Mouse (Mus musculus) heart, embryonic 13.5 days (tissue): ENCODE data around the gene Nrbp1. TPM values are rescaled to one million over a fixed set of nuclear protein-coding genes. Genes with fewer than 3 reads are reported as not detected.

Experiments used
- ATAC-seq: fragments of 200-750 bp; cut with Nextera tagmentation; 2 replicates; pipeline ENCODE4 v1.8.0; 2017; ENCODE audit warnings: moderate TSS enrichment; ENCODE audit not compliant: insufficient number of reproducible peaks, low FRiP score, low TSS enrichment; ENCODE audit errors: extremely low read depth
- H3K27ac ChIP-seq: fragments of 300-500 bp; sonication (generic); replicated peaks from 2 replicates; pipeline ENCODE4 v1.5.1; 2015; ENCODE audit warnings: moderate library complexity, mild to moderate bottlenecking, inconsistent platforms
- H3K27me3 ChIP-seq: fragments of 300-500 bp; sonication (generic); replicated peaks from 2 replicates; pipeline ENCODE4 v1.6.1; 2015; ENCODE audit warnings: mild to moderate bottlenecking, inconsistent platforms
- H3K36me3 ChIP-seq: fragments of 300-500 bp; sonication (generic); 2 replicates; pipeline ENCODE4 v1.6.1; 2015; ENCODE audit warnings: mild to moderate bottlenecking, inconsistent platforms
- H3K4me1 ChIP-seq: fragments of 300-500 bp; sonication (generic); 2 replicates; pipeline ENCODE4 v1.6.1; 2015; ENCODE audit warnings: inconsistent platforms
- H3K4me2 ChIP-seq: fragments of 300-500 bp; sonication (generic); 2 replicates; pipeline ENCODE4 v1.6.1; 2015; ENCODE audit warnings: inconsistent platforms, mild to moderate bottlenecking, moderate library complexity
- H3K4me3 ChIP-seq: fragments of 300-500 bp; sonication (generic); 2 replicates; pipeline ENCODE4 v1.5.1; 2015; ENCODE audit warnings: moderate library complexity, mild to moderate bottlenecking, inconsistent platforms
- H3K9ac ChIP-seq: fragments of 300-500 bp; sonication (generic); 2 replicates; pipeline ENCODE4 v1.6.1; 2015; ENCODE audit warnings: inconsistent platforms, mild to moderate bottlenecking, moderate library complexity
- H3K9me3 ChIP-seq: fragments of 300-500 bp; sonication (generic); 2 replicates; pipeline ENCODE4 v1.6.1; 2016; ENCODE audit warnings: inconsistent platforms
- WGBS: fragments of 180-500 bp; shearing (Covaris S2); methylation state at CpG from one replicate; pipeline ENCODE4 v1.1.7; 2015; ENCODE audit warnings: mixed read lengths; 5-methylcytosine and 5-hydroxymethylcytosine counted together
- polyA plus RNA-seq: library from polyadenylated mRNA; unstranded; fragments of >200 nt; fragmentation: Nextera tagmentation; extraction: Ambion mirVana; gene quantifications from 2 replicates; pipeline ENCODE4 v1.2.1, GENCODE M21; 2015

The Nrbp1 gene
- polyA plus RNA-seq, 1 experiment from 2014 or later, result 124 TPM

- H3K9me3 ChIP-seq, result no peaks in the 10 kb centered on the region
- no peak overlapping the region for H3K27ac ChIP-seq
- no peak for ATAC-seq
- 80% methylated on average over 6 of the region's 6 CpGs for WGBS
- no peak overlapping the region for H3K4me3 ChIP-seq
- peaks cover 82% of the 10 kb centered on the region for H3K36me3 ChIP-seq
- H3K4me1 ChIP-seq, result no peaks in the 10 kb centered on the region
- no peak overlapping the region for H3K4me2 ChIP-seq
- H3K9ac ChIP-seq, result no peak overlapping the region
- no peaks in the 10 kb centered on the region for H3K27me3 ChIP-seq
These were observed 32.4 kb downstream of the Nrbp1 start for GRCm38 (mm10) chr5:31273018-31273417.

- WGBS, result 81% methylated on average over 20 of the region's 20 CpGs
- no peak overlapping the region for H3K4me2 ChIP-seq
- H3K9me3 ChIP-seq, result no peaks in the 10 kb centered on the region
- H3K4me1 ChIP-seq, result no peaks in the 10 kb centered on the region
- peaks cover 96% of the 10 kb centered on the region for H3K36me3 ChIP-seq
- ATAC-seq, result no peak
- H3K9ac ChIP-seq, result no peak overlapping the region
- H3K27ac ChIP-seq, result no peak overlapping the region
- H3K27me3 ChIP-seq, result no peaks in the 10 kb centered on the region
- no peak overlapping the region for H3K4me3 ChIP-seq
These were observed 38.8 kb downstream of the Nrbp1 start for GRCm38 (mm10) chr5:31279245-31279988.

GRCm38 (mm10) chr5:31288225-31288624 is 47.6 kb downstream of the Nrbp1 start:
- Histone ChIP-seq H3K4me2 (no peak overlapping the region), H3K4me3 (no peak overlapping the region), H3K36me3 (peaks cover 50% of the 10 kb centered on the region), H3K27ac (no peak overlapping the region), H3K9ac (no peak overlapping the region), H3K4me1 (peaks cover 20% of the 10 kb centered on the region), H3K9me3 (no peaks in the 10 kb centered on the region), H3K27me3 (no peaks in the 10 kb centered on the region)
- no peak for ATAC-seq
- 61% methylated on average over 4 of the region's 4 CpGs for WGBS

GRCm38 (mm10) chr5:31288655-31289054 is 48.0 kb downstream of the Nrbp1 start:
- Histone ChIP-seq H3K4me3 (no peak overlapping the region), H3K4me2 (no peak overlapping the region), H3K27ac (no peak overlapping the region), H3K4me1 (peaks cover 20% of the 10 kb centered on the region), H3K27me3 (no peaks in the 10 kb centered on the region), H3K36me3 (peaks cover 49% of the 10 kb centered on the region), H3K9me3 (no peaks in the 10 kb centered on the region), H3K9ac (no peak overlapping the region)
- 66% methylated on average over 3 of the region's 3 CpGs for WGBS
- ATAC-seq, result no peak

- WGBS, result 58% methylated on average over 3 of the region's 3 CpGs
- Histone ChIP-seq H3K9ac (peak overlapping the region; percentile 83), H3K4me3 (peak overlapping the region; percentile 64), H3K36me3 (peaks cover 45% of the 10 kb centered on the region), H3K27ac (no peak overlapping the region), H3K4me1 (peaks cover 25% of the 10 kb centered on the region), H3K27me3 (no peaks in the 10 kb centered on the region), H3K4me2 (peak overlapping the region; percentile 85), H3K9me3 (no peaks in the 10 kb centered on the region)
- no peak for ATAC-seq
These were observed 49.1 kb downstream of the Nrbp1 start for GRCm38 (mm10) chr5:31289626-31290230.

GRCm38 (mm10) chr5:31290521-31291360 is 50.1 kb downstream of the Nrbp1 start, which contains the start of gene Ift172:
Gene Ift172, minus strand, starts transcription at chr5:31291116.
- WGBS, result 3% methylated on average over 45 of the region's 45 CpGs
- H3K4me3 ChIP-seq, result peak within 1 kb of the TSS; percentile 64
- peak; percentile 96 for ATAC-seq
- H3K4me2 ChIP-seq, result peak within 1 kb of the TSS; percentile 85
- peak within 1 kb of the TSS; percentile 86 for H3K27ac ChIP-seq
- peaks cover 31% of the 10 kb centered on the region for H3K4me1 ChIP-seq
- H3K27me3 ChIP-seq, result no peaks in the 10 kb centered on the region
- H3K9ac ChIP-seq, result peak within 1 kb of the TSS; percentile 83
- no peaks in the 10 kb centered on the region for H3K9me3 ChIP-seq
- H3K36me3 ChIP-seq, result peaks cover 35% of the 10 kb centered on the region

GRCm38 (mm10) chr5:31291361-31291688 is 50.7 kb downstream of the Nrbp1 start:
- peak overlapping the region; percentile 64 for H3K4me3 ChIP-seq
- peaks cover 35% of the 10 kb centered on the region for H3K4me1 ChIP-seq
- no peak for ATAC-seq

GRCm38 (mm10) chr5:31294964-31295605 is 54.4 kb downstream of the Nrbp1 start:
- no peak for ATAC-seq
- no peak overlapping the region for H3K27ac ChIP-seq
- no peaks in the 10 kb centered on the region for H3K9me3 ChIP-seq
- 6% methylated on average over 29 of the region's 29 CpGs for WGBS
- H3K4me2 ChIP-seq, result peak overlapping the region; percentile 96
- peak overlapping the region; percentile 88 for H3K9ac ChIP-seq
- H3K27me3 ChIP-seq, result 0 out of 2 replicates have a peak, but pooled peaks cover 11% of the 10 kb centered on the region
- H3K36me3 ChIP-seq, result peaks cover 18% of the 10 kb centered on the region
- peaks cover 27% of the 10 kb centered on the region for H3K4me1 ChIP-seq
- peak overlapping the region; percentile 68 for H3K4me3 ChIP-seq

More at GRCm38 (mm10) chr5:31291361-31291688, 50.7 kb downstream of the Nrbp1 start:
- no peaks in the 10 kb centered on the region for H3K9me3 ChIP-seq
- H3K27me3 ChIP-seq, result no peaks in the 10 kb centered on the region
- peak overlapping the region; percentile 79 for H3K9ac ChIP-seq
- peaks cover 29% of the 10 kb centered on the region for H3K36me3 ChIP-seq
- H3K4me2 ChIP-seq, result peak overlapping the region; percentile 85
- peak overlapping the region; percentile 86 for H3K27ac ChIP-seq
- 4% methylated on average over 9 of the region's 9 CpGs for WGBS

GRCm38 (mm10) chr5:31295606-31296141 is 55.0 kb downstream of the Nrbp1 start, which contains the start of gene Fndc4:
Gene Fndc4, minus strand, starts transcription at chr5:31296080.
- Histone ChIP-seq H3K4me1 (peaks cover 22% of the 10 kb centered on the region), H3K4me3 (peak within 1 kb of the TSS; percentile 68), H3K36me3 (peaks cover 18% of the 10 kb centered on the region), H3K4me2 (peak within 1 kb of the TSS; percentile 96), H3K9me3 (no peaks in the 10 kb centered on the region), H3K9ac (peak within 1 kb of the TSS; percentile 88), H3K27ac (no peak within 1 kb of the TSS), H3K27me3 (peaks cover 11% of the 10 kb centered on the region; the same call in 1 of the 2 replicates)
- 0 out of 2 replicates have a peak, but pooled peaks have one; percentile 34 for ATAC-seq
- under 1% methylated on average over 44 of the region's 46 CpGs for WGBS

- 41% methylated on average over 13 of the region's 13 CpGs for WGBS
- Histone ChIP-seq H3K4me3 (no peak within 1 kb of the TSS), H3K4me1 (peaks cover 14% of the 10 kb centered on the region), H3K36me3 (peaks cover 18% of the 10 kb centered on the region), H3K4me2 (peak within 1 kb of the TSS; percentile 96), H3K9me3 (no peaks in the 10 kb centered on the region), H3K9ac (no peak within 1 kb of the TSS), H3K27ac (no peak within 1 kb of the TSS), H3K27me3 (peaks cover 11% of the 10 kb centered on the region; the same call in 1 of the 2 replicates)
- ATAC-seq, result no peak
These were observed 56.5 kb downstream of the Nrbp1 start, which contains the start of gene Gckr for GRCm38 (mm10) chr5:31297047-31297757. Gene Gckr, plus strand, starts transcription at chr5:31297443.
